ENCODE assay signal across 20 mouse cellular contexts in the genomic region with DNA sequence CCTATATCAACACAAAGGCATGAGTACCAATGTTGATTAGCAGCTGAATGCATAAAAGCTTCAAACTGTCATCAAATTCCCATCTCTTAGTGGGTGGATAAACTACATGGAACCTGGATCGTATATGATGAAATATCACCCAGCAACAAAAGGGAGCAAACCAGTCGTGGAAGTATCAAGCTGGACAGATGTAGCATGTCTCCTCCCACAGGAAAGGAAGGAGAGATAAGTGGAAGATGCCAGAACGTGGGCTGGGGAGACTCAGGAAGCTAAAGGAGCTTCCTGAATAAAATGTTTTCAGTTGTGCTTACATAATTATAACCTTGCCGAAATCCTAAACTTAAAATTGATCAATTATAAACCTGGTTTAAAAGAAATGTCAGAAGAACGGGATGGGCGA. TPM values are rescaled to one million over a fixed set of nuclear protein-coding genes. Genes with fewer than 3 reads are reported as not detected.
"Had no signal": no experiment of that assay in that cellular context is flagged by ENCODE, and none has a peak within 500 bp of the region (broad histone marks: within the 10 kb centered on the region; RNA-seq: fewer than 3 reads in every experiment).

No protein-coding gene starts in this region.

- DNase-seq: kidney, adult 18-20 months; kidney, postnatal 10 days; lung, adult 2 months; lung, postnatal 36 days; right cerebral cortex, postnatal 25 days; thymus, postnatal 4 days had no signal

- H3K9me3 ChIP-seq: intestine, embryonic 15.5 days; limb, embryonic 13.5 days; midbrain, embryonic 13.5 days had no signal

- ATAC-seq: intestine, embryonic 15.5 days; lung, postnatal 0 days; midbrain, embryonic 13.5 days had no signal

- H3K36me3 ChIP-seq: intestine, embryonic 15.5 days; limb, embryonic 13.5 days; midbrain, embryonic 13.5 days had no signal

- H3K4me2 ChIP-seq: intestine, embryonic 15.5 days; limb, embryonic 13.5 days; midbrain, embryonic 13.5 days had no signal

- H3K27me3 ChIP-seq: intestine, embryonic 15.5 days; limb, embryonic 13.5 days; midbrain, embryonic 13.5 days had no signal

- H3K4me3 ChIP-seq: intestine, embryonic 15.5 days; limb, embryonic 13.5 days; midbrain, embryonic 13.5 days had no signal

- H3K9ac ChIP-seq: intestine, embryonic 15.5 days; limb, embryonic 13.5 days; midbrain, embryonic 13.5 days had no signal

- H3K27ac ChIP-seq: intestine, embryonic 15.5 days; limb, embryonic 13.5 days; midbrain, embryonic 13.5 days; stomach, postnatal 0 days had no signal

RNA-seq across cellular contexts. Expression of a gene that starts 4.1 kb away (rescaled TPM):
- total RNA-seq: layer of hippocampus, adult 8-10 months; layer of hippocampus, postnatal 14 days; left cerebral cortex, adult 8-10 months; left cerebral cortex, postnatal 36 days; megakaryocyte progenitor cell, adult 5-6 weeks; midbrain, postnatal 0 days had no signal
- polyA plus RNA-seq: intestine, embryonic 15.5 days; kidney, embryonic 14.5 days; large intestine, adult 2 months; limb, embryonic 13.5 days; lung, adult 2 months; midbrain, embryonic 13.5 days; midbrain, postnatal 0 days; neural tube, embryonic 14.5 days; stomach, postnatal 0 days had no signal
